Mouse (Mus musculus) heart, embryonic 15.5 days (tissue): ENCODE measurements around the gene Cisd2. TPM values are rescaled to one million over a fixed set of nuclear protein-coding genes. Genes with fewer than 3 reads are reported as not detected.
A peak's percentile ranks its signal among the peaks of the same experiment; 100 is the strongest.

ENCODE experiments used
- ATAC-seq: fragments of 200-750 bp; cut with Nextera tagmentation; replicated peaks from 2 replicates; pipeline ENCODE4 v1.8.0; 2017; ENCODE audit warnings: low read depth, moderate TSS enrichment; ENCODE audit not compliant: insufficient number of reproducible peaks, insufficient read depth, low FRiP score
- H3K27ac ChIP-seq: fragments of 300-500 bp; sonication (generic); 2 replicates; pipeline ENCODE4 v1.5.1; 2015; ENCODE audit warnings: mild to moderate bottlenecking, inconsistent platforms
- H3K27me3 ChIP-seq: fragments of 300-500 bp; sonication (generic); 2 replicates; pipeline ENCODE4 v1.6.1; 2015; ENCODE audit warnings: inconsistent platforms
- H3K36me3 ChIP-seq: fragments of 300-500 bp; sonication (generic); 2 replicates; pipeline ENCODE4 v1.6.1; 2015; ENCODE audit warnings: mild to moderate bottlenecking, inconsistent platforms
- H3K4me1 ChIP-seq: fragments of 300-500 bp; sonication (generic); replicated peaks from 2 replicates; pipeline ENCODE4 v1.6.1; 2015; ENCODE audit warnings: inconsistent platforms
- H3K4me2 ChIP-seq: fragments of 300-500 bp; sonication (generic); 2 replicates; pipeline ENCODE4 v1.6.1; 2015; ENCODE audit warnings: inconsistent platforms, mild to moderate bottlenecking, moderate library complexity
- H3K4me3 ChIP-seq: fragments of 300-500 bp; sonication (generic); 2 replicates; pipeline ENCODE4 v1.5.1; 2015; ENCODE audit warnings: mild to moderate bottlenecking, inconsistent platforms
- H3K9ac ChIP-seq: fragments of 300-500 bp; sonication (generic); 2 replicates; pipeline ENCODE4 v1.6.1; 2015; ENCODE audit warnings: mild to moderate bottlenecking, inconsistent platforms
- H3K9me3 ChIP-seq: fragments of 300-500 bp; sonication (generic); replicated peaks from 2 replicates; pipeline ENCODE4 v1.6.1; 2016; ENCODE audit warnings: inconsistent platforms
- WGBS: fragments of 180-500 bp; shearing (Covaris S2); methylation state at CpG from one replicate; pipeline ENCODE4 v1.1.7; 2015; ENCODE audit warnings: mixed read lengths; 5-methylcytosine and 5-hydroxymethylcytosine counted together
- polyA plus RNA-seq: library from polyadenylated mRNA; unstranded; fragments of >200 nt; fragmentation: Nextera tagmentation; extraction: Ambion mirVana; gene quantifications from 2 replicates; pipeline ENCODE4 v1.2.1, GENCODE M21; 2015

Cisd2 gene
- polyA plus RNA-seq, 1 experiment from 2014 or later: 47.9 TPM

DNA sequence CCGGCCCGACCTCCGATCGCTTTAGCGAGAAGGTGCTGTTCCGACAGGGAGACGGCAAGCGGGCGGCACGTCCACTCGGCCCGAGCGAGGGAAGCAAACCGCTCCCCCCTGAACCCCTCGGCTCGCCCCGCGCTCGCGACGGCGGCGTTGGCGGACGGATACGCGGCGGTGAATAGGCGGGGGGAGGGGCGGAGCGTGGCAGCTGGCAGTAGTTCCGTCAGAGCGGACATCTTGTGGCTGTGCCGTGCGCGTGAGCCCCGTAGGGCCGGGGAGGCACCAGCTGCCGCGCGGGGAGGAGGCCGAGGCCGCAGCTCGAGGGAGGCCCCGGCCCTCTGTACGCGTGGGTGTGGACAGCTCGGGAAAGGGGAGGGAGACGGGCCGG is 14.8 kb upstream of the Cisd2 start:
- Histone ChIP-seq H3K9me3 (no peaks in the 10 kb centered on the region), H3K4me3 (peak overlapping the region; percentile 95), H3K27ac (peak overlapping the region; percentile 100), H3K27me3 (no peaks in the 10 kb centered on the region), H3K36me3 (peaks cover 6% of the 10 kb centered on the region; the same call in 1 of the 2 replicates), H3K9ac (peak overlapping the region; percentile 98), H3K4me1 (peaks cover 19% of the 10 kb centered on the region), H3K4me2 (peak overlapping the region; percentile 65; the same call in 1 of the 2 replicates)
- peak; percentile 69 for ATAC-seq
- under 1% methylated on average over 42 of the region's 50 CpGs for WGBS

DNA sequence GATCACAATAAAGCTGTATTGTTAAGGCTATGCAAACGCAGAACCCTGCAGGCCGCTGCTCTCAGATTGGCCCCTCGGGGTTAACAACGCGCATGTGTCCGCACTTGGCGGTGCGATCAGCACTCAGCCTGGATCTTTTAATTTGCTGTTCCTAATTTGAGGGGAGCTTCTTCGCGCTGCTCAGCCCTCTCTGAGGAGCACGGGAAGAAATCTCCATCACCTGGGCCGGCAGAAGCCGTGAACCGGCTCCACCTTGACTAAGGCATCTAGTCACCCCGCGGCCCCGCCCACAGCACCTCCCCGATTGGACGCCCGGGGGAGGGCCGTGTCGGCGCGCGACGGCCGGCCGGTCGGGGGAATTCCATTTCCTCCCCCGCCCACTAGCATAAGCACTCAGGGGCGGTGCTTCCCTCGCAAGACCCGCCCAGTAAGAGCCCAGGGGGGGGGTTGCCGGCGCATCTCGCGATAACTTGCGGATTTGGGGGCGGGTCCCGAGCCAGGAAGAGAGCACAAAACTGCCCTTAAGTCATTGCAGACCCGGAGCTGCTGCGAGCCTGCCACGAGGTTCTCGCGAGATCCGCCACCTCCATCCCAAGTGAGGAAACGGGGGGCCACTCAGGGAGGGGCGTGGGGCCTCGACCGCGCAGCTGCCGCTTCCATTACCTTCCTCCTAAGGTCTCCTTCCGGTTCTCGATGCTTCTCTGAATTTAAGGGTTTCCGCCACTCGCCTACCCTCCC is 14.2 kb upstream of the Cisd2 start, which contains the start of gene Ube2d3:
Ube2d3 (plus strand) TSS at position 392 of the 738 bp plus-strand sequence.
- Histone ChIP-seq H3K36me3 (peaks cover under 1% of the 10 kb centered on the region; the same call in 1 of the 2 replicates), H3K4me3 (peak within 1 kb of the TSS; percentile 95), H3K27me3 (no peaks in the 10 kb centered on the region), H3K4me1 (peaks cover 13% of the 10 kb centered on the region), H3K9me3 (no peaks in the 10 kb centered on the region), H3K27ac (peak within 1 kb of the TSS; percentile 100), H3K4me2 (peak within 1 kb of the TSS; percentile 65), H3K9ac (peak within 1 kb of the TSS; percentile 98)
- WGBS: under 1% methylated on average over 56 of the region's 56 CpGs
- peak; percentile 92 for ATAC-seq

DNA sequence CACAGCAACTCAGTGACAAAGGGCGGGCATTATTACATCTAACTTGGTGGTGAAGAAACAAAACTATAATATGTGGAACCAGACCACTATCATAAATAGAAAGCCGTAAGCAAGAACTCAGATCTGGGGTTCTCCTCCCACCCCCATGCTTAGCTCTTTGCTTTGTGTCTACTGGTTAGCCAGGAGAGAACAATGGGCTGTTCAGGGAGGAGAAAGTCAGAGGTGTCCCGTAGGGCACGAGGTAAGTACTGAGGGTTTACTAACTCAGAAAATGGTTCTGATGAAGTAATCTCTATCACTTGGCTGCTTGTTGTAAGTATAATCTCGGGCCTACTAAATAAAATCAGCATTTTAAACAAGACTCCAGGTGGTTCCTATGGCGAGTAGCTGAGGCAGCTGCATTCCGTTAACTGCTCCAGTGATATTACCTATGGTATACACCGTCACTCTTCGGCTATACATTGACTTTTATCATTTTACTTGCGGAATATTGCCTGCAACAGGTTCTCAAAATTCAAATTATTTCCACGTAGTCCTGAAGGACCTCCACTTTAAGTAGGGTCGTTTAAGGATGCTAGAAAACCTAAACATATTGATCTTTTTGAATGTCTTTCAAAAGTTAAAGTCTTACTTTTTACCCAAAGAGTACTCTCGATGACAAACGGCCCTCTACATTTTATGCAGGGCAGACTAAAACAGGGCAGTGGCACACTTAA is 13.3 kb upstream of the Cisd2 start:
- H3K4me1 ChIP-seq: peaks cover 12% of the 10 kb centered on the region
- 51% methylated on average over 14 of the region's 14 CpGs for WGBS
- peak overlapping the region; percentile 70 for H3K9ac ChIP-seq
- peak overlapping the region; percentile 95 for H3K4me3 ChIP-seq
- peak overlapping the region; percentile 86 for H3K27ac ChIP-seq
- H3K4me2 ChIP-seq: peak overlapping the region; percentile 64
- no peaks in the 10 kb centered on the region for H3K27me3 ChIP-seq
- ATAC-seq: no peak
- no peaks in the 10 kb centered on the region; the same call in 1 of the 2 replicates for H3K36me3 ChIP-seq
- H3K9me3 ChIP-seq: no peaks in the 10 kb centered on the region

DNA sequence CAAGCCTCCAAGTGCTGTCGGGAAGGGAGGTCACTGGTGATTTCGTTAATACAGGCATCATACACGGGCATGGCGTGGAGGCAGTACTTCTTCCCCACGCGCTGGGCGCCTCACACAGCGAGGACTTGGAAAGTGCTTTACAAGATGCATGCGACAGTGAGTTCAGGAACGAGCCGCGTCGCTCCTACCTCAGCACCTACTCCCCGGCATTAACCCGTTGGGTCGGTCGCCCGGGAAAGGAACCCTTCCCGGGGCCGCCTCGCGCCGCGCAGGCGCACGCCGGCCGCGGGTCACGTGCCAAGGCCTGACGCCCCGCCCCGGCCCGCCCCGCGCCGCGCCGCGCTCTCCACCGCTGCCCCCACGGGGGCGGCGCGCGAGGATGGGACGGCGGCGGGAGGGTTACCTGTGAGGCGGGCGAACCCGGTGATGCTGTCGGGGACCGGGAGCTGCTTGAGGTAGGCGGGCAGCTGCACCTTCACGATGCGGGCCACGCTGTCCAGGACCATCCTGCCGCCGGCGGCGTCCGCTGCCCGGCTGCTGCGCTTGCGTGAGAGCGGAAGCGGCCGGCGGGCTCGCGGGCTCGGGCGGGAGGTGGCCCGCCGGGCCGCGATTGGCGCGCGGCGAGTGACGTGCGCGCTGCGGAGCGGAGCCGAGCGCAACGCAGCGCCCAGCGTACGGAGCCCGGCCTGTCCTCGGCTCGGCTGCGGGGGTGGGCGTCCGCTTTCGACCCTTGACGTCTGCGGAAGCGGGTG is 693 bp downstream of the Cisd2 start:
- H3K4me1 ChIP-seq: peaks cover 10% of the 10 kb centered on the region
- H3K9ac ChIP-seq: peak overlapping the region; percentile 85
- H3K36me3 ChIP-seq: no peaks in the 10 kb centered on the region
- whole genome bisulfite sequencing: under 1% methylated on average over 82 of the region's 103 CpGs
- peak overlapping the region; percentile 63 for H3K4me2 ChIP-seq
- ATAC-seq: peak; percentile 97
- H3K9me3 ChIP-seq: no peaks in the 10 kb centered on the region
- H3K27ac ChIP-seq: peak overlapping the region; percentile 97
- H3K4me3 ChIP-seq: peak overlapping the region; percentile 73
- H3K27me3 ChIP-seq: no peaks in the 10 kb centered on the region

DNA sequence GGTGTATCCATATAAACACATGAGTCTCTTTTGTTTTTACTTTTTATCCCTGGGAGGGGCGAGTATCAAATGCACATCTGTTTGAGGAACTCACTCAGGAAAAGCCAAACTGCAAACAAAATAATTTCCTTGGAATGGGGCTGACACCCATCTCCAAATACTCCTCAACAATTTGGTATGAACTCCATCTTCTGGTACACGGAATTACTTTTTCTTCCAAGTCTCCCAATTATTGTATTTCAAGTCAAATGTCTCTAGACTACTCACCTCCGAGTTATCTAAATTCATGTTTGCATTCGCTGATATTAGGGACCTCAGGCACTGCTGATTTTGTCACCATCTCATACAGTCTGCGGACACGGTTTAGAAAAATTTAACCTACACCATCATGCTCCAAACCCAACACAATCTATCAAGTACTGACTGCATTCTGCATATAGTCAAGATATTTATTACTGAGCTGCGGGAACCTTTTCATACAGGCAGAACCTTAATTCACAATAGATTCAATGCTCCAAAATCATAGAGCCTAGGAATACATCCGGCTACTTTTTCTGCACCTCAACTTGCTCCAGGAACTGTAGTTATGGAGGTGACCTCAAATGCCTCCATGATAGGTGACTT is 1.4 kb downstream of the Cisd2 start:
- no peak for ATAC-seq
- Histone ChIP-seq H3K27ac (peak overlapping the region; percentile 97), H3K4me2 (peak overlapping the region; percentile 63), H3K4me3 (peak overlapping the region; percentile 73), H3K27me3 (no peaks in the 10 kb centered on the region), H3K9me3 (no peaks in the 10 kb centered on the region), H3K36me3 (no peaks in the 10 kb centered on the region), H3K4me1 (peaks cover 10% of the 10 kb centered on the region), H3K9ac (peak overlapping the region; percentile 85)
- WGBS: 15% methylated on average over 8 of the region's 8 CpGs

DNA sequence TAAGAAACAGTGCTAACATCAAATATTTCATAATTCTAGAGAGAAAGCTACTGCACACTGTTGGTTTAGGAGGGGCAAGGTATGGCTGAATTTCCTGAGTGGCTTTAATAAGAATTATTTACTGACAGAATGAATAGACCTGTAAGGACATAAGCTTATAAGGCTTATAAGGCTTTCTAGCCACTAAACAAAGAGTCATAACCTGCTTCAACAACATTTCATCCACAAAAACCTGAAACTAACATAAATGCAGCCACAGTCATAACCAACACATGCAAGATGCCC is 2.5 kb downstream of the Cisd2 start:
- Histone ChIP-seq H3K9me3 (no peaks in the 10 kb centered on the region), H3K4me2 (no peak overlapping the region), H3K27me3 (no peaks in the 10 kb centered on the region), H3K4me3 (no peak overlapping the region), H3K9ac (no peak overlapping the region), H3K27ac (no peak overlapping the region), H3K36me3 (no peaks in the 10 kb centered on the region; the same call in 1 of the 2 replicates), H3K4me1 (peaks cover 10% of the 10 kb centered on the region)
- no peak for ATAC-seq

DNA sequence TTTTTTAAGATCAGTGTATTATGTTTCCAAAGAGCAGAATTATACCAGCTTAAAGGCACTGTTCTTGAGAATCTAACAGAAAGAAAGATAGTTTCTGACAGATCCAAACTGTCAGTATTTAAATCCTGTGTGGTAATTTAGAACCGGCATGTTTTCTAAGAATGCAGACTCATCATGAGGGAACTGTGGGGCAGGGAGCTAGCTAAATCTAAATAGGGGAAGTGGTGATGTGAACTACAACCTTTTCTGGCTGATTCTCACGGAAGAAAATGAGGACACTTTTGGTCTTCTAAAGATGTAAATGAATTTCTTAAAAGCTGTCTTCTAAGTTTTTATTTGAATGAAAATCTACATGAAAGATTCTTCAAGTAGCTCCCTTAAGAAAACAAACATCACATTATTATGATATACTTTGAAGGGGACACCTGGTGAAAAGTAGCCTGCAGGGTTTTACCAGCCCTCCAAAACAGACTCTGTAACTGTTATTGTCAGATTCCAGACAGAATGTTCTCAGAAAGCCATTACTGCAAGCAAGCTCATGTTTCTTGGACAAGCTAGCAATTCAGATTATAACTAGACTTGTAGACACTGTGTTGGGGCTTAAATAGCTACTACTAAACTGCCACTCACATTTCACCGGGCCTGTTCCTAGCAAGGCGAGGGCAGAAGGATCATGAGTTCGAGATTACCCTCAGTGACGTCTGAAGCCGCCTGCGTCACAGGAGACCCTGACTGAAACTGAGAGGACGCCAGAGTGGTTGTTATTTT is 3.0 kb downstream of the Cisd2 start:
- WGBS: 78% methylated on average over 9 of the region's 9 CpGs
- H3K27ac ChIP-seq: no peak overlapping the region
- H3K9ac ChIP-seq: no peak overlapping the region
- no peaks in the 10 kb centered on the region for H3K9me3 ChIP-seq
- H3K4me2 ChIP-seq: no peak overlapping the region
- ATAC-seq: no peak
- peaks cover 10% of the 10 kb centered on the region for H3K4me1 ChIP-seq
- no peak overlapping the region for H3K4me3 ChIP-seq
- H3K36me3 ChIP-seq: no peaks in the 10 kb centered on the region; the same call in 1 of the 2 replicates
- no peaks in the 10 kb centered on the region for H3K27me3 ChIP-seq

DNA sequence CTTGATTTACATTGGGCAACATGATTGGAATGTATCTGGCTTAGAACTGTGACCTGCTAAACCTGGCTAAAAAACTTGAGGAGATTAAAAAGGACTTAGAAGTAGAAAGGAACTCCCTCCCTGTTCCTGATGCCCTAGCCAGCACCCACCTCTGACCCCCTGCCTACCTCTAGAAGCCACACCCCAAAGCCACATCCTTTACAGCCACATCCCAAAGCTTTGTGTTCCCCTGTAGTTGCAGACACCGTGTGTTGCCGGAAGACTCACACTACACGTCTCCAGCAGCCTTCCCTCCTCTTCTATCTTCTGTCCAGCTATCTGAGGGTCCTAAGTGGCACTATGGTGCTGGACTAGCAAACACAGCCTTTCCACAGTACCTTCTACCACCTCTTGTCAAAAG is 5.9 kb downstream of the Cisd2 start:
- H3K4me2 ChIP-seq: no peak overlapping the region
- no peaks in the 10 kb centered on the region for H3K27me3 ChIP-seq
- no peaks in the 10 kb centered on the region; the same call in 1 of the 2 replicates for H3K36me3 ChIP-seq
- H3K9ac ChIP-seq: no peak overlapping the region
- H3K4me3 ChIP-seq: no peak overlapping the region
- no peak for ATAC-seq
- H3K9me3 ChIP-seq: no peaks in the 10 kb centered on the region
- H3K4me1 ChIP-seq: peaks cover 15% of the 10 kb centered on the region
- H3K27ac ChIP-seq: no peak overlapping the region
- WGBS: 76% methylated on average over 3 of the region's 3 CpGs

DNA sequence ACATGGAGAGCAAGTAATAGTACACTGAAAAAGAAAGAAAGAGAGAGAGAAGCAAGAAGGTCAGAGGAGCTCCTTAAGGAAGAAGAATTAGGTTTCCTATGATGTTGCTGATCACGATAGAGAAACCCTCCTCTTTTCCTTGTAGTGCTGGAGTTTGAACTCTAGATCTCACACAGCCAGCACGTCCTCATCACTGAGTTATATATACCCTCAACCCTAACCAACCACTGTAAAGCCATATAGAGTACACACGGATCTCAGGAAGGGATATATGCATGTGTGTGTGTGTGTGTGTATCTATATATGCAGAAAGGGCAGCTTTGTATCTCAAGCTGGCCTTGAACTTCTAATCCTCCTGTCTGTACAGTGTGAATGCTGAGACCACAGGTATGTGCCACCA is 6.5 kb downstream of the Cisd2 start:
- ATAC-seq: no peak
- no peaks in the 10 kb centered on the region for H3K27me3 ChIP-seq

DNA sequence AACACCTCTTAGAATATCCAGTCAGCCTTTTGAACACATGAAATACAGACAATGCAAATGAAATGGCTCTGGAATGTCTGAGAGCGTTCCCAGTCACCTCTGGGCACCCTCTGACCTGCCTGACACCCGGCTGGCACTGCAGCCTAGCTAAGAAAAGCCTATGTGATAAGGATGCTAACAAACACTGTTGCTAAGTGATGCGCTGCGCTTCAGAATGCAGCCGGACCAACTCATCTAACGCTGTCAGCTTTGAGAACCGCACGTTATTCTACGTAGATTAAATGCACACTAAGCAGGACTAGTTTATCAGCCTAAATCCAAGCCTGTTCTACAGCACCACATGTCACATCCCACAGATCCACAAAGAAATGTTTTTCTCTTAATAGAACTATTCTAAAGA is 11.9 kb downstream of the Cisd2 start:
- Histone ChIP-seq H3K4me3 (0 out of 2 replicates have a peak overlapping the region, but pooled peaks have one; percentile 15), H3K27ac (peak overlapping the region; percentile 47), H3K4me2 (peak overlapping the region; percentile 47), H3K27me3 (no peaks in the 10 kb centered on the region), H3K9me3 (no peaks in the 10 kb centered on the region), H3K4me1 (peaks cover 25% of the 10 kb centered on the region), H3K36me3 (peaks cover 9% of the 10 kb centered on the region), H3K9ac (no peak overlapping the region)
- 29% methylated on average over 9 of the region's 9 CpGs for WGBS
- peak; percentile 85 for ATAC-seq

More for the DNA sequence above, 6.5 kb downstream of the Cisd2 start:
- no peaks in the 10 kb centered on the region; the same call in 1 of the 2 replicates for H3K36me3 ChIP-seq
- peaks cover 19% of the 10 kb centered on the region for H3K4me1 ChIP-seq
- no peak overlapping the region for H3K9ac ChIP-seq
- no peak overlapping the region for H3K4me2 ChIP-seq
- H3K9me3 ChIP-seq: no peaks in the 10 kb centered on the region
- no peak overlapping the region for H3K4me3 ChIP-seq
- no peak overlapping the region for H3K27ac ChIP-seq
- WGBS: 80% methylated on average over 3 of the region's 3 CpGs
